In genomic region chr4:128811382-128812056, GRCm38 (mm10) we compare ENCODE assay signal across 8 mouse cellular contexts. TPM values are rescaled to one million over a fixed set of nuclear protein-coding genes. Genes with fewer than 3 reads are reported as not detected.
DNase-seq lines count a peak whose midpoint lies in the region; ATAC-seq lines count a peak whose summit lies in the region.

No protein-coding gene starts in this region.

- no peaks in the 10 kb centered on the region for H3K9me3 ChIP-seq in forebrain, embryonic 16.5 days (ENCODE audit: control insufficient read depth, low read length)
- no peaks in the 10 kb centered on the region for H3K9me3 ChIP-seq in neural tube, embryonic 14.5 days (ENCODE audit: control insufficient read depth, low read length)

- peak overlapping the region; percentile 59 for H3K4me2 ChIP-seq in forebrain, embryonic 16.5 days (ENCODE audit: low read length)
- peak overlapping the region; percentile 54 for H3K4me2 ChIP-seq in neural tube, embryonic 14.5 days (ENCODE audit: low read depth, low read length)

- peak; percentile 94 for DNase-seq in MN1 (ENCODE audit: low spot score)
- DNase-seq in cerebellum, adult 18-20 months: peak; percentile 79 to 92
- DNase-seq in heart, postnatal 36 days: peak; percentile 70 to 75
- peak; percentile 84 to 93 for DNase-seq in layer of hippocampus, adult 18-20 months (ENCODE audit: low spot score in 2 of 2)
- peak; percentile 84 to 88 for DNase-seq in lung, adult 18-20 months
- DNase-seq in testis, postnatal 14 days (ENCODE audit: low spot score): peak; percentile 81

- H3K27me3 ChIP-seq in forebrain, embryonic 16.5 days (replicated peaks; ENCODE audit: control insufficient read depth, insufficient read depth, low read length): no peaks in the 10 kb centered on the region
- no peaks in the 10 kb centered on the region for H3K27me3 ChIP-seq in neural tube, embryonic 14.5 days (ENCODE audit: control insufficient read depth, insufficient read depth, low read length)

- intact Hi-C loops in heart, postnatal 36 days (cut with DNase I): loop anchor here (5.0 kb wide), 1 partner anchor 46 kb away; no protein-coding TSS in a partner anchor

- peak overlapping the region; percentile 58 for H3K9ac ChIP-seq in forebrain, embryonic 16.5 days (replicated peaks; ENCODE audit: low read depth, low read length)
- peak overlapping the region; percentile 39 for H3K9ac ChIP-seq in neural tube, embryonic 14.5 days (replicated peaks; ENCODE audit: low read depth, low read length)

- H3K36me3 ChIP-seq in forebrain, embryonic 16.5 days (ENCODE audit: control insufficient read depth, insufficient read depth): no peaks in the 10 kb centered on the region
- H3K36me3 ChIP-seq in neural tube, embryonic 14.5 days (ENCODE audit: control insufficient read depth, insufficient read depth, low read length): no peaks in the 10 kb centered on the region

- H3K27ac ChIP-seq in forebrain, embryonic 16.5 days (ENCODE audit: low read length): no peak overlapping the region
- H3K27ac ChIP-seq in neural tube, embryonic 14.5 days (ENCODE audit: low read depth, low read length): no peak overlapping the region

- H3K4me3 ChIP-seq in forebrain, embryonic 16.5 days (replicated peaks; ENCODE audit: low read length): peak overlapping the region; percentile 52
- peak overlapping the region; percentile 39 for H3K4me3 ChIP-seq in neural tube, embryonic 14.5 days (ENCODE audit: low read depth, low read length)

- WGBS in forebrain, embryonic 16.5 days: 11% methylated on average over 16 of the region's 16 CpGs
- WGBS in neural tube, embryonic 14.5 days: 19% methylated on average over 16 of the region's 16 CpGs

- ATAC-seq in forebrain, embryonic 16.5 days: peak; percentile 95
- ATAC-seq in neural tube, embryonic 14.5 days (ENCODE audit: low read depth): peak; percentile 95

- H3K4me1 ChIP-seq in forebrain, embryonic 16.5 days (replicated peaks; ENCODE audit: control insufficient read depth, insufficient read depth, low read length): peaks cover 18% of the 10 kb centered on the region
- H3K4me1 ChIP-seq in neural tube, embryonic 14.5 days (ENCODE audit: control insufficient read depth, insufficient read depth, low read length): peaks cover 5% of the 10 kb centered on the region; the same call in 1 of the 2 replicates

RNA-seq across cellular contexts. Expression of gene Zfp362, which starts 5.7 kb away (rescaled TPM):
- 45.2 and 47.6 TPM in 2 replicates for polyA plus RNA-seq in forebrain, embryonic 16.5 days (2015; fragmentation: Nextera tagmentation; extraction: Ambion mirVana)
- 10 to 100 TPM; 12.5 to 14.3 TPM for total RNA-seq in heart, postnatal 36 days (2021)
- 10 to 100 TPM; 24.3 to 25.4 TPM for total RNA-seq in layer of hippocampus, adult 18-20 months (2021)
- polyA plus RNA-seq in neural tube, embryonic 14.5 days (2014; fragmentation: Nextera tagmentation; extraction: Ambion mirVana): 26.2 and 33.1 TPM in 2 replicates

RNA-seq across cellular contexts. Expression of gene A3galt2, which starts 56.4 kb away (rescaled TPM):
- 0.43 and 0.63 TPM in 2 replicates for polyA plus RNA-seq in forebrain, embryonic 16.5 days (2015; fragmentation: Nextera tagmentation; extraction: Ambion mirVana)
- under 1 TPM in 1 of 2 experiments, not detected in 1; 0.08 TPM for total RNA-seq in heart, postnatal 36 days (2021)
- total RNA-seq in layer of hippocampus, adult 18-20 months (2021): under 1 TPM; 0.28 to 0.35 TPM
- polyA plus RNA-seq in neural tube, embryonic 14.5 days (2014; fragmentation: Nextera tagmentation; extraction: Ambion mirVana): 0.45 and 0.51 TPM in 2 replicates
